Mouse (Mus musculus) liver, adult 2 months (tissue): Measurements from ENCODE around the gene Pip4k2a.

Experiments used
- CTCF ChIP-seq: fragments of 200-500 bp; IDR thresholded peaks from 2 replicates; pipeline ENCODE4 v1.5.1; 2011; ENCODE audit warnings: low read depth, low read length, control low read depth
- POLR2A ChIP-seq: fragments of 200-500 bp; IDR thresholded peaks from 2 replicates; pipeline ENCODE4 v1.6.1; 2011; ENCODE audit warnings: low read length, control low read depth; ENCODE audit not compliant: insufficient read depth; ENCODE audit errors: extremely low read depth

GRCm38 (mm10) chr2:18923806-18924595 lies 73.9 kb downstream of the Pip4k2a start:
- no peak for TF ChIP-seq CTCF
- no peak for TF ChIP-seq POLR2A
